Mouse (Mus musculus) brain, embryonic 18.5 days (tissue): ENCODE measurements around the gene Cd79b.

ENCODE experiments used
- DNase-seq: peaks from one replicate; pipeline ENCODE4 v3.0.0-alpha.2; 2012; ENCODE audit warnings: low read depth, low spot score

Cd79b gene

GRCm38 (mm10) chr11:106318406-106319366, 4.1 kb upstream of the Cd79b start:
- DNase-seq, result no peak

GRCm38 (mm10) chr11:106317801-106318200, 3.2 kb upstream of the Cd79b start:
- no peak for DNase-seq

GRCm38 (mm10) chr11:106316416-106316815, 1.9 kb upstream of the Cd79b start:
- no peak for DNase-seq

- no peak for DNase-seq
Observed at GRCm38 (mm10) chr11:106313533-106313932, 1.0 kb downstream of the Cd79b start.

- DNase-seq, result no peak
Observed at GRCm38 (mm10) chr11:106310123-106310522, 4.4 kb downstream of the Cd79b start.

- no peak for DNase-seq
Observed at GRCm38 (mm10) chr11:106308162-106308561, 6.4 kb downstream of the Cd79b start.

- DNase-seq, result no peak
Observed at GRCm38 (mm10) chr11:106307432-106307831, 7.1 kb downstream of the Cd79b start.

- DNase-seq, result no peak
Observed at GRCm38 (mm10) chr11:106306758-106307157, 7.8 kb downstream of the Cd79b start.

- DNase-seq, result no peak
Observed at GRCm38 (mm10) chr11:106306065-106306385, 8.5 kb downstream of the Cd79b start.

GRCm38 (mm10) chr11:106305348-106306064, 9.1 kb downstream of the Cd79b start:
- no peak for DNase-seq

- no peak for DNase-seq
Observed at GRCm38 (mm10) chr11:106302634-106303033, 11.9 kb downstream of the Cd79b start.

- DNase-seq, result no peak
Observed at GRCm38 (mm10) chr11:106301765-106302164, 12.8 kb downstream of the Cd79b start, which contains the start of gene Gh. Gene Gh (minus strand): TSS chr11:106301865.

GRCm38 (mm10) chr11:106291861-106292260, 22.7 kb downstream of the Cd79b start:
- DNase-seq, result no peak

- DNase-seq, result no peak
Observed at GRCm38 (mm10) chr11:106290376-106290775, 24.2 kb downstream of the Cd79b start.

- DNase-seq, result no peak
Observed at GRCm38 (mm10) chr11:106289369-106289768, 25.2 kb downstream of the Cd79b start.

GRCm38 (mm10) chr11:106286987-106287386, 27.6 kb downstream of the Cd79b start:
- no peak for DNase-seq

- no peak for DNase-seq
Observed at GRCm38 (mm10) chr11:106286206-106286605, 28.4 kb downstream of the Cd79b start.

- no peak for DNase-seq
Observed at GRCm38 (mm10) chr11:106284126-106284525, 30.4 kb downstream of the Cd79b start.

- DNase-seq, result no peak
Observed at GRCm38 (mm10) chr11:106283371-106283770, 31.2 kb downstream of the Cd79b start.

GRCm38 (mm10) chr11:106282452-106282851, 32.1 kb downstream of the Cd79b start:
- no peak for DNase-seq

GRCm38 (mm10) chr11:106276454-106276853, 38.1 kb downstream of the Cd79b start, which contains the start of gene Tcam1:
Gene Tcam1 (plus strand): TSS chr11:106276672.
- peak; percentile 86 for DNase-seq

GRCm38 (mm10) chr11:106274971-106275411, 39.6 kb downstream of the Cd79b start:
- no peak for DNase-seq
